Comparison of ENCODE assay signal across 16 mouse cellular contexts in genomic region chr1:24729784-24730183, GRCm38 (mm10).
"Had no signal": no experiment of that assay in that cellular context is flagged by ENCODE, and none has a peak within 500 bp of the region (broad histone marks: within the 10 kb centered on the region; RNA-seq: fewer than 3 reads in every experiment).

No protein-coding gene starts in this region.

- DNase-seq: left cerebral cortex, postnatal 4 days; liver; liver, embryonic 13.5 days; liver, postnatal 0 days; lung, adult 18-20 months; lung, adult 2 months; lung, embryonic 14.5 days; lung, postnatal 10 days; lung, postnatal 14 days; lung, postnatal 4 days; midbrain, embryonic 14.5 days had no signal

- ATAC-seq: liver, embryonic 12.5 days; liver, postnatal 0 days; lung, postnatal 0 days; midbrain, embryonic 13.5 days; midbrain, embryonic 15.5 days; midbrain, embryonic 16.5 days had no signal
